Mouse (Mus musculus) left cerebral cortex, adult 9 months (tissue): Measurements from ENCODE around the gene Sppl2a.
"Not testable (repeated sequence)": the region's sequence is repeated elsewhere in the genome, so short reads cannot be mapped to it uniquely, and the experiment has no call there.

Experiments used
- DNase-seq, 2 experiments: peaks; one replicate each; pipeline ENCODE4 v3.0.0; 2022; ENCODE audit warnings: low spot score in 2 of 2

Sppl2a gene

DNA sequence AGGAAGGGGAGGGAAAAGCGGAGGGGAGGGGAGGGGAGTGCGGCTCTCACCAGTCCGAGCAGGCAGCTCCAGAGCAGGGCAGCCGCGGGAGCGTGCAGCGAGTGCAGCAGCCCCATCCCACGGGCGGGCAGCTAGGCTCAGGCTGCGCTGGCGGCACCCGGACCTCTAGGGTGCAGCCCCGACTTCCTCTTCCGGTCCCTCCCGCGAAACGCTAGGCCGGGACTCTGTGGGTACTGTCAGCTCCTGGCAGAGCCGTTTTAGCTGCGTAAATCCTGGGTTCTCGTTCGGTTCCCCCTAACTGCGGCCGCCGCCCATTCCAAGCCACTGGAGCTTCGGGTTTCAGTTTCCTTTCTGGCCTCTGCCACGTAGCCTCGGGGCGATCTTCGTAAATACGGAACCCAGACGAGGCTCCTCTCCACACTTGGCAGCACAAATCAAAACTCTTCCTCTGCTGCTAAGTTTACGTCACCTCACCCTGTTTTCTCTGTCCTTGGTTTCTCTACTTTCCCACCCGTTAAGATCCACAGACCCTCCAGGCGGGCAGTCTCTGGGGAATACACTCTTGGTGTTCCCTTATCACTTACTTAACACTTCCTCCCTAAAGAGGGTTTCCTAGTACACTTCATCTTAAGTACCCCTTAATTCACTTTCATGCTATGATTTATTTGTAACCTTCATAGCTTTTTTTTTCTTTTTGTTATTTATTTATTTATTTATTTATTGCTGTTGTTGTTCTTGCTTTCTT lies at the start of gene Sppl2a:
Sppl2a (minus strand) TSS at position 339 of the 745 bp plus-strand sequence.
- peak; percentile 78 to 85 for DNase-seq

DNA sequence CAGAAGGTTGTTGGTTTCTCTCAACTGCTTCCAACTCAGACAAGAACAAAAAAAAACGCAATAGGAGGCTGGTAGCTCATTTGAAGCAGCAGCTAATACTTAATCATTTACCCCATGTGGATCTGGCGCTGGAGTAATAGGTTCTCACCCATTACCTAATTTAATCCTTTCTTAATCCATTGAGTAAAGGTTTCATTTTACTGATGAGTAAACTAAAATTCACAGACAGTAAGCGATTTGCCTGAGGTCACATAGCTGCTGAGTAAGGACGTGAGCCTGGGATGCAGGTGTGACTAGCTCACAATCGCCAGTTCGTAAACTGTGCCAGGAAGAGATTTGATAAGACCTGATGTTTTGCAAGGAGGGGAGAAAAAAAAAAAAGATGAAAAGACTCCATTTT lies 44.4 kb upstream of the Sppl2a start:
- no peak for DNase-seq

DNA sequence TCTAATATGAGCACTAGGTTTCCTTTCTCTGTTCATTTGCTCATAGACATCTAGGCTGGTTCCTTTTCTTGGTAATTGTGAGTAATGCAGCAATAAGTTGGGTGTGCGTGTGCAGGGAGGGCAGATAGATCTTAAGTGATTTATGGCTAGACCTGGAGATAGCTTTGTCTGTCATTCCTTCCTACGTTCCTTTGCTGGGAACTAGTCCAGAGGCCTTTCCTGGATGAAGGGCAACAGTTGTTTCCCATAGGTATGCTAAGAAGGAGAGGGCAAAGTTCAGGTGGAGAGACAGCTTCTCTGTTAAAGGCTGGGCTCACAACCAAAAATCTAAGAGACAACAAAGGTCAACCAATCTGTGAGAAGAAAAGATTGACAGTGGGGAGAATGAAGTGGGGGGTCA lies 28.7 kb upstream of the Sppl2a start:
- DNase-seq = no peak

DNA sequence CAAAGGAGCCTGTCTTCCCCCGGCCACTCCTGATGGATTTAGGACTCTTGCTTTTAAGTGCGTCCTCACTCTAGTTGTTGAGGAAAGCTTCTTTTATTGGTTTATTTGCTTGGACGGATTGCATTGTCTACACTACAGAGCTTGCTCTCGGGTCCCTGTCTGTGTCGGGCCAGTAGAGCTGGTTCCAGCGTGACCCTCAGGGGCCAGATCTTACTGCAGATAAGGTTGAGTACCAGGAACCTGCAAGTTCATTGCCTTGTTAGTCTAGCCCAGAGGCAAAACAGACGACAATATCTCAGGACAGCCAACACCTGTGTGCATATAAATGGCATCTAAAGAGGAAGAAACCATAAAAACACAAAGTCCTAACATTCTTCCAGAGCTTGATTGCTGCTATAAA lies 22.6 kb upstream of the Sppl2a start:
- no peak for DNase-seq

DNA sequence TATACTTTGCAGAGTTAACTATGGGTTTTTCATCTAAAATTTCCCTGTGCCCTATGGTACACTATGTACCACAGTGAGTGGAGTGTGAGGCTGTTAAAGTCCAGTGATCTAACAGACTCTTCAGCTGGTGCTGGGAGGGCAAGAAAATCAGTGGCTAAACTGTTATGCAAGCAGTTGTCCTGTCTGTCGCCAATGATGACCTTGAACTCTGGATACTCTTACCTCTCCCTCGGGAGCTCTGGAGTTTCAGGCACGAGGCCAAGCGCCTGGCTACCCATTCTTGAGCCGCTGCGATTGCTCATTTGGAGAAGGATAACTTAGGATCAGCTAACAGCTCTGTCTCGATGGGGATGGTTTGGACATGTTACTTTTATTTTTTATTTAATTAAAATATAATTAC lies 18.1 kb upstream of the Sppl2a start:
- no peak for DNase-seq

DNA sequence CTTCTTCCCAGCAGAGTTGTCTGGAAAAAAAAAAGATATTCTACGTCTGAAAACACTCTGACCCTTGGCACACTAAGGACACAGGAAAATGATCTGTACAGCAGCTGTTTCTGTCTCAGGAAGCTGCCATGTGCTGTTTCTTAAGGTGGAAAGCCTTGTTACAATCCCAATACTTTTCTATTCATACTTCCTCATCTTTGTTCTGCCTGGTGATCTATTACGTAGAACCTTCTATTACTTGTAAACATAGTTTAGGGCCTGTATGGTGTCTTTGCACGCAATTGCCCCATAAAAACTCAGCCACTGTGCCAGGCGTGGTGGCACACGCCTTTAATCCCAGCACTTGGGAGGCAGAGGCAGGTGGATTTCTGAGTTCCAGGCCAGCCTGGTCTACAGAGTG lies 17.4 kb upstream of the Sppl2a start:
- DNase-seq = no peak

DNA sequence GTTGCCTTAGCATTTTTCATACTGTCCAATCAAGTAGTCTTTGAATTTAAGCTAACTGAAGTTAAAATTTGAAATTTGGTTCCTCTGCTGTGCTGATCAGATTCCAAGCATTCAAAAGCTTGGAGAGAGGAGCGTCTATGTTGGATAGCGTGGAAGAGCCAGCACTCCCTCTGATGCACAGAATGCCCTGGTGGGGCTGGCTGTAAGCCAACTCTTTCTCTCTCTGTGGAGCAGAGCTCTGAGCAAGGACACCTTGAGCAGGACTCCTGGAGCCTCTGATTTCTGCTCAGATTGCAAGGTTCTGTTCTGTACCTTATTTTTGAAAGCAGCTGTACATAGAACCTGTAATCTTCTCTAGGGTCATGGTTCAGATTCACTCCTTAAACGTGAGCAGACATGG lies 16.8 kb upstream of the Sppl2a start:
- no peak for DNase-seq

DNA sequence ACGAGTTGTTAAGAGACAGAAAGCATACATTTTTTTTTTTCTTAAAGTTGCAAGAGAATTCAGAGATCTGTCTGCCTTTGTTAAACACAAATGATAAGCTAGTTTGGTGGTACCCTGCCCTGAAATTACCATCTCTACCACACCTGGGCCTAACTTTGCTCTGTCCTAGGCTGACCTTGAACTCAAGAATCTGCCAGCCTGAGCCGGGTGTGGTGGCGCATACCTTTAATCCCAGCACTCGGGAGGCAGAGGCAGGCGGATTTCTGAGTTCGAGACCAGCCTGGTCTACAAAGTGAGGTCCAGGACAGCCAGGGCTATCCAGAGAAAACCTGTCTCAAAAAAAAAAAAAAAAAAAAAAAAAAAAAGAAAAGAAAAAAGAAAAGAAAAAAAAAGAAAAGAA lies 16.3 kb upstream of the Sppl2a start:
- not testable (repeated sequence) for DNase-seq

DNA sequence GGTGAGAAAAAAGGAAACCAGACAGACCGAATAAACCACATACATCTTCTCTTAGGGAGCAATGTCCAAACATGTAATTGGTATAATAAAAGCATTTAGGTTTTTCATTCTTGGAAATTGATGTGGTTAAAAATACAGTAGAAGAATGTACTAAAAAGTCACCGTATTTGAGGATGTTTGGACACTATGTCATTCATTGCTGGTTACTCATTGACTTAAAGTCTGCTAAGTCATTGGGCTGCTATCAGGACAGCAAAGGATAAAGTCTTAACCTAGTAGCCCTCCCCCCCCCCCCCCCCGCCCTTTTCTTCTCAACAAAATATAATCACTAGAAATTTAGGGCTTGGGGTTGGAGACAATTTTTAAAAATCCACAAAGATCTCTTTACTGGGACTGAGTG lies 15.2 kb upstream of the Sppl2a start:
- DNase-seq = no peak

DNA sequence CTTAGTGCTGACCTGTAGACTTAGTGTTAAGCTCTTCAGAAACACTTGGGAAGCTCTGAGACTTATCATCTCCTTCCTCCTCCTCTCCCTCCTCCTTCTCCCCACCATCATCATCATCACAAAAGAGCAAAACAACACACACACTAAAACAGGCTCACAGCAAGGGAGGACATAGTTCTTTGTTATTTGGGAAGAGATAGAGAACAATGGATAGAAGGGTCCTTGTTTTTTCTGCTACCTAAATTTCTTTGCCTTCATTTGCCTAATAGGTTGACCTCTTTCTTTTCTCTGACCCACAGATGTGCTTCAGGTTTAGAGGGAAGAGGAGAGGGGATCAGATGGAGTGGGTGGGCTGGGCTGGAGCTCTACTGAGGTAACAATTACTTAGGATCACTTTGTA lies 14.6 kb upstream of the Sppl2a start:
- no peak for DNase-seq

DNA sequence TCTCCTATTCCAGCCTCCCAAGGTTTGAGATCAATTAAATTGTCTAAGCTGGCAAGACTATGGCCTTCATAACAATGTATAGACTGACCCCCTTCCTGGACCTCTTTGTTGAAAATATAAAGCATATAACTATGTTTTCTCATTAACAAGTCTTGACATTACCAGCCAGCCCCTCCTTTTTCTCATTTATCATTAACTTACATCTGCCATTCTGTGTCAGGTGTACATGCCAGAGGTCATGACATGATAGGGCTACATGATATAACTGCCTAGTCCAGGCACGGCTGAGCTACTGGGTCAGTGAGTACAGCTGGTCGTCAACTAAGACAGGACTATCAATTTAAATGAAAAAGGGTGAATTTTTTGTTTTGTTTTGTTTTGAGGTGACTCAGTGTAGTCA lies 10.2 kb upstream of the Sppl2a start:
- no peak for DNase-seq

DNA sequence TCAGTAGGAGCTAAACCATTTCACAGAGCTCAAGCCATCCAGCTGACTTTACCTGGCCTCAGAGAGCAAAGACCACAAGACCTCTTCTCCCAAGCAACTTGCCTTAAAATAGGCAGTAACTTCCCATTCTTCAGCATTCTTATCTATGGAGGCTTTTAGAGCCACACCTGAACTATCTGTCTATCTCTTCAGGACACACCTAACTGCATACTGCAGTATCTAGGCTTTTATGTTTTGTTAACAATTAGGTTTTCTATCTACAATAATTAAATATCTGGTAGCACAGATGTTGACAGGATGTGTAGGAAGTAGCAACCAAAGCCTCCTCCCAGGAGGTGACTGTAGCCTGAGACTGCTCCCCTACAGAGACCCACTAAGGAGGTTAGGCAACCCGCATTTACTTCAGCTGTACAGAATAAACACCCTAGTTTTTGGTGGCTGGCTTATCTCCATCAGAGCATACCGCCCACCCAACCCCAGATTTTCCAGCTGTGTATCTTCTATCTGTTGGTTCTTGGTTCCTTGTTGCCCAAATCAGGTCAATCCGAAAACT lies 7.4 kb upstream of the Sppl2a start:
- DNase-seq = no peak

DNA sequence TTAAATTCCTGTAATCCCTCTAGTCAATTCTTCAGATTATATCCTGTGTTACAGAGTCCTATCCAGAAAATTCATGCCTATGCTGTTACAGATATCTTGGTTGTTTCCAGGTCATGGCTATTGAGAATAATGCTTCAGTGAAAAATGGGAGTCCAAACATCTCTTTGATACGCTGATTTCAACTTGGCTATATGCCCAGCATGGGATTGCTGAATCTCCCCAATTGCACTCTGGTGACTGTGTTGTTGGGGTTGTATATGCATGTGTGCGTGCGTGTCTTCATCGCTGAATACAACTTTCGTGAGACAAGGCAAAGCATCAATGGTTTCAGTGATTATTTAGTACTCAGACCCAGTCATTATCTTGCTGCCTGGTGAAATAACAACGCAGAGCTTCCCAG lies 5.0 kb upstream of the Sppl2a start:
- no peak for DNase-seq

DNA sequence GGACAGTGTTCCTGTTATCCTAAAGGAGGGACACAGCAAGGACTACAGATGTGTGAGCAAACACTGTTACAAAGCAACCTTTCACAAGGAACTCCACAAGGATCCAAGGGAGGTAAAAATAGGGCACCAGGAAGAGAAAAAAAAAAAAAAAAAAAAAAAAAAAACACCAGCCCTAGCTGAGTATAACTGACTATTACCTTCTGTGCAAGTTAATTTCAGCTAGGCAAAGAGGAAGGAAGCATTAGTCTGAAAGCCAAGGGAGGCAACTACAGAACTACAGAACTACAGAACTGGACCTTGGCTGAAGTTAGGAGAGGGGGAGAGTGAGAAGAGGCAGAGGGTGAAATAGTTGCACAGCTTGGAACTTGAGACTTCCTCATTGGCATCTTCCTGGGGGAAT lies 886 bp upstream of the Sppl2a start:
- DNase-seq = no peak

DNA sequence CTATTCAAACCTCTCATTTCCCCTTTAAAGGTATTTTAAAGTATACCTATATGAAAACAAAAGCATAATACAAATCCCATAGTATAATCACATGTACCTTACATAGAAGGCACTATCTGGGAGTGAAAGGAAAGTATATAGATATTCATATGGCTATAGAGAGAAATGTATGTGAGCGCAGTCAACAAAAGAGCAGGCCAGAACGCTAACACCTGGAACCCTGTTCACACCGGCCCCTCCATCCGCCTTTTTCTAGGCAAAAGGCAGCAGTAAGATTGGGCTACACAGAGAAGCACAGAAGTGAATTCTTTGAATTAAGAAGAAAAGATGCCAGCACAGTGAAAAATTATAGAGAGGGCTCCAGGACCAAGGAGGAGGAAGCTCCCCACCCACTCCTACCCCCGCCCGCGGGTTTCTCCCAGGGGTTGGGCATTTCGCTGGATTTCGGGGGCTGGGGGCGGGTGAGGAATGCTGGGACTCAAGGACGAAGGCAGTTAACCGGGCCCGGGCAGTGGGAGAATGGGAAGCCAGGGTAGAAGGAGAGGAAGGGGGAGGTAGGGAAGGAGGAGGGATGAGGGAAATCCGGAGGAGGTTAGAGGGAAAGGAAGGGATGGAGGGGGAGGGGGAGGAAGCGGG lies 656 bp downstream of the Sppl2a start:
- DNase-seq = no peak

DNA sequence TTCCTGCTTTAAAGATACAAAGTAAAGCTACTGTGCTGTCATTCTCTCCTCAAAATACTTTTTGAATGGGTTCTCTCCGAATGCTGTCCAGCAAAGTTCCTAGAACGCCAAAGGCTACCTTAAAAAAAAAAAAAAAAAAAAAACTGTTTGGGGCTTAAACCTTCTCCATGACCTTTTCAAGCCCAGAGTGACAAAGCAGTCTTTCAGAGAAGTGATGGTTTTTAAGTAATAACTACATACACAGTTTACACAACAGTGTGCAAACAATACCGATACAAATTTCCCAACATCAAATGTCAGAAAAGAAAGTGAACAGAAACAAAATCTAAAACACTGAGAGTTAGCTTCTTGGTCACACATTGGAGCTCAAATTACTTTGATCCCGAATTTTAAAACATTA lies 1.3 kb downstream of the Sppl2a start:
- no peak for DNase-seq

DNA sequence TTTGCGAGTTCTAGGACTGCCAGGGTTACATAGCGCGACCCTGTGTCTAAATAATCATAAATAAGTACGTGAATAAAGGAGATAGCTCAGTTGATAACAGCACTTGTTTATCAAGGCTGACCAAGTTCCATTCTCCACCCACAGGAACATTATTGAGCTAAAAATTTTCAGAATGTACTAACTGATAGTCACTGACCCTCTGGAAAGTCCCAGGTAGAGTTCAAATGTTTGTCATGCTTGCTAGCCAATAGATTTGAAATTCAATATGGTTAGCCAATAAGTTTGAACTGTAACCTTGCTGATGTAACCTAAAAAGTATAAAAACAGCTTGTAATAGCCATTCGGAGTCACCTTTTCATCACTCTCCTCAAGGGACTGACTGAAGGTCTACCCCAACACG lies 4.4 kb downstream of the Sppl2a start:
- DNase-seq = no peak

DNA sequence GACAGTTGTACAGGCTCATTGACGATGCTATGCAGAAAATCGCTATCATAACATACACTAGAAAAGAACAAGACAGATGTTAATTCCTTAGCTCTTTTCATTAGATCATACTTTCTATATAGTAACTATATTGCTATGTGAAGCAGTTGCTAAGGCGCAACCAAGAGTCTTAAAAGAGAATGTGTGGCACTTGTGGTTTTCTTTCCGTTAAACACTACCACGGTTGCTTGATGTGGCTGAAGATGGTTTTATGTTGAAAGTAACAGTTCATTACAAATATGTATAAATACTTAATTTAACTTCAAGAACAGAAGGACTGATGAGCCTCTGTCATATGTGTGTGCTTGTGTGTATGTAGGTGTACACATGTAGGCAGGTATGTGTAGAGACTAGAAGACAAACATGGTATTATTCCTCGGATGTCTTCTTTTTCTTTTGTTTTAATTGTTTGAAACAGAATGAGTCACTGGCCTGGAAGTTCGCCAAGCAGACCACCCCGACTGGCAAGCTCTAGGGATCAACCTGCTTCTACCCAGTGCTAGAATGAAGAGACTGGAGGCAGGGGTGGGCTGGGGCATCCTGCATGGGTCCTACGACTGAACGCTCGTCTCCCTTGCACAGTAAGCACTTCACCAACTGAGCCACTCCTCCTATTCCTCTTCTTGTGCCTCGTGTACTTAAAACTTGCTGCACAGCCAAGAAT lies 12.5 kb downstream of the Sppl2a start:
- no peak for DNase-seq

DNA sequence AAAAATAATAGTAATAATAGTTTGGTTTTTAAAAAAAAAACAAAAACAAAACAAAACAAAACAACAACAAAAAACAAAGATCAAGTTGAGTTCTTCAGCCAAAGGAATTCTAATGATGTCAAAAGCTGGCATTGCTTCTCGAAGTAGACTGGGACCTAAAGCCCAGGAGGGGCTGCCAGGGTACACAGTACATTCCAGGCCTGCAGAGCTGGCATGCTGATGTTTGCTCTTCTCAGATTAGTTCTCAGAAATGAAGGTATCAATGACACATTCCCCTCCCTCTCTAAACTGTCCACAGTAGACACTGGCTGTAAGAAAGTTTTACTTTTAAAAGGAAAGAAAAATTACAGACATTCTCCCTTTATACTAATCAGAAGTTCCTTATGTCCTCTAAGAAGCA lies 16.8 kb downstream of the Sppl2a start:
- no peak for DNase-seq

DNA sequence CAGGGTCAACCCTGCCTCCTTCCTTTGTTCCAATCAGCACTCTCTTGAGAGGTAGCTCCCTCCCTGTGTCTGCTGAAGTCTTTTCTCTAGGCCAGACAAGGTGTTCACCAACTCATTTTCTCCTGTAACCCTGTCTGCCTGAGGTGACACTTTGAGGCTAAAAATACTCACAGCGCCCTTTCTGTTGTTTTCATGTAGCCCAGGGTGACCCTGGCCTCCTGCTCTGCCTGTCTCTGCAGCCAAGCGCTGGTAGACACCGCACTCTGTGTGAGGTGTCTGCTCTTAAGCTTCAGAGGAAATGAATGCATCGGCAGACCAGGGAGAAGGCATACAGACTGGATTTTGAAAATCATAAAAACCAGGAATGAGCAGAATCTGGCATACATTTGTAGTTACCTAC lies 18.9 kb downstream of the Sppl2a start:
- DNase-seq = no peak

DNA sequence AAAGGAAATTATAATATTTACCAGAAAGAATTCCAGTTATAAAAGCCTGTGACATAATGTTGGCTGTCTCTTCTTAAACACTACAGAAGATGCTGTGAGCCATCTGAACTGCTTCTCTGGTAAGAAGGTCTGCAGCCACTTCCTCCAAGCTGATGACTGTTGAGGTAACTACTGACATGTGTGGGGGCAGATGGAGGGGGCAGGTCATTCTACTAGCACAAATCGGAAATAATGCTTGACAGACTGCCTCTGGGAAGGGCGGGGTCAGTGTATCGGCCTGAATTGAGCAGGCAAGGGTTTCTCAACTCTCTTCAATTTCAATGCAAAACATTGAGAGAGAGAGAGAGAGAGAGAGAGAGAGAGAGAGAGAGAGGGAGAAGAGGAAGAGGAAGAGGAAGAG lies 28.9 kb downstream of the Sppl2a start:
- DNase-seq = no peak

DNA sequence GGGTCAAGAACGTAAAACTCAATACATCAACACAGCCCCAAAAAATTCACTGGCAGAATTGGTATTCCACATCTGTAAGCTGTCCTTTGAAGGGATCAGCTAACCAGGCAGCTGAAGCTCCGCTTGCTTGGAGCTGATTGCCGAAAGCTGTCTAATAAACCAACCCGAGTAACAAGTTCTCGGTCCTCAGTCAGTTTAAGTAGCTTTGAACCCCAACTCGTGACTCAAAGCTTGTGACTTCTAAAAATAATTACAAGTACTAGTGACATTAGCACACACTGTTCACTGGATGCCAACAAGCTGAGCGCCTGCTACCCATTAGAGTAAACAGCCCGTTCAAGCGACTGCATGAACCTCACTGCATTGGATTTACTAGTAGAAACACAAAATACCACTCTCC lies 35.5 kb downstream of the Sppl2a start:
- no peak for DNase-seq

DNA sequence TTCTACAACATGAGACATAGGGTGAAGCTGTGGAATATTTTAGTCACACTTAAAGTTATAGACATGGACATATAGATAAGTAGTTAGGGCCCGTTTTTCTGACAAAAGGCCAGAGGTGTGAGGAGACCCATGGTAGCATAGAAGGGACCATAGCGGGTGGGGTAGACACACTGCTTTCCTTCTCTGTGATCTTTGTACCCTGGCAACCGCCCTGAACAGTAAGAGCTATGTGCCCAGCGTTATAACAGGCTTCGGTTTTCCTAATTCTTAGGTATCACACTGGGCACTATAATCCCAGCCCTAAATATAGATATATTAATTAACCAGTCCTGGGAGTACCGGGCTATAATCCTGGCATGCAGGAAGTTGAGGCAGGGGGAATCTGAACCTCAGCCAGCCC lies 36.1 kb downstream of the Sppl2a start:
- no peak for DNase-seq
